Mouse (Mus musculus): ENCODE measurements at regions not wholly inside any gene's neighbourhood (a gene's known extent, or its start where the extent isn't known, plus 50 kb on each side); places are given as distances from the start of the nearest gene placed in this dataset.

- no peak for TF ChIP-seq CTCF (IDR thresholded peaks at IDR 0.05; ENCODE audit: low read depth, low read length)
- no peak for TF ChIP-seq POLR2A (IDR thresholded peaks at IDR 0.05; ENCODE audit: borderline replicate concordance, low read depth, low read length)
These were observed 103.1 kb downstream of the Trib2 start for GRCm38 (mm10) chr12:15713623-15714022.
